Mouse (Mus musculus): ENCODE results near the gene Accsl. TPM values are rescaled to one million over a fixed set of nuclear protein-coding genes. Genes with fewer than 3 reads are reported as not detected.

Accsl gene
- total RNA-seq (2014; rRNA removed; ENCODE audit: low replicate concordance) = not detected in 2 replicates
- 0.08 TPM in 1 of 2 replicates, not detected in the other for polyA plus RNA-seq (2015; fragmentation: Nextera tagmentation; extraction: Ambion mirVana)

DNA sequence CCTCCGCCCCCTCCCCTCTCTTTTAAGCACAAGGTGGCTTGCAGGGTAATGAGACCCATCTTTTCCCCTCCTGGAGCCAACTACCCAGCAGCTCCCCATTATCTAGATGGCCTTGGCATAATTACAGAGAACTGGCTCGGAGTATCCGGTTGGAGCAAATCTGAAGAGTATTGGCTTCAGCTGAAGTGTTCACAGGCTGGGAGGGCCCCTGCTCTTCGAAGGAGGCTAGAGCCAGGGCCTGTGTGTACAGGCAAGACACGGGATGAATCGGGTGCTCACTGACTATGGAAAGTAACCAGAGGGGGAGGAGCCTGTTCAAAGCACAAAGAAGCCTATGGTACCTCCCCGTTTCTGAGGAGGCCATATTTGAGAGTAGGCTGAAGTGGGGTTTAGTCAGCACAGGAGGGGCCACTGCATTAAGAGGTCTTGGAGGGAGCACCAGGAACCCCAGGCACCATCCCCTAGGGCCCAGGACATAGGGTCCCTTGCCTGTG is at the start of gene Accsl:
Gene Accsl, minus strand, starts transcription at position 51 of the 494 bp plus-strand sequence.
- Histone ChIP-seq H3K9me3 (replicated peaks; ENCODE audit: control insufficient read depth, low read length) (no peaks in the 10 kb centered on the region), H3K4me3 (ENCODE audit: low read depth, low read length) (no peak within 1 kb of the TSS), H3K27me3 (ENCODE audit: control insufficient read depth, insufficient read depth, low read length) (0 out of 2 replicates have a peak, but pooled peaks cover 3% of the 10 kb centered on the region), H3K36me3 (replicated peaks; ENCODE audit: control insufficient read depth, insufficient read depth, low read length) (no peaks in the 10 kb centered on the region), H3K9ac (replicated peaks; ENCODE audit: low read depth, low read length) (no peak within 1 kb of the TSS), H3K27ac (ENCODE audit: low read depth) (no peak within 1 kb of the TSS), H3K4me2 (ENCODE audit: low read depth, low read length) (no peak within 1 kb of the TSS), H3K4me1 (ENCODE audit: control insufficient read depth, insufficient read depth) (no peaks in the 10 kb centered on the region)
- DNase-seq (ENCODE audit: low spot score) (no peak), ATAC-seq (ENCODE audit: insufficient read depth, low read depth) (no peak)
- WGBS = 60% methylated on average over 7 of the region's 7 CpGs
- TF ChIP-seq CTCF (IDR thresholded peaks at IDR 0.05; ENCODE audit: low read depth) (no peak), EP300 (IDR thresholded peaks at IDR 0.05; ENCODE audit: low read depth) (no peak)

DNA sequence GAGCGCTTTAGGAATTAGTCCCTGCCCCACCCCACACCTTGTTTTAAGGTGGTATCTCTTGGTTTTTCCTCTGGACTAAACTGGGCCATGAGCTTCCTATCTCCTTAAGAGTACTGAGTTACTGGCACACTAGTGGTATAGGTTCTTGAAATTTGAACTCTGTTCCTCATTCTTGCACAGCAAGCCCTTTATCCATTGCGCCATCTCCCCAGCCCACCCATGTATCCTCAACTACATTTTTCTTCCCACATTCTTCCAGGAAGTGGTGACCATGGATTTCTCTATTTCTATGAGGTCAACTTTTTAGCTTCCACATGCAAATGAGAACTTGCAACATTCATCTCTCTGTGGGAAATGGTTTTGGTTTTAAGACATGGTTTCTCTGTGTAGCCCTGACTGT is 44.6 kb upstream of the Accsl start:
- DNase-seq (ENCODE audit: low spot score) = no peak
- H3K4me1 ChIP-seq (ENCODE audit: control insufficient read depth, insufficient read depth) = no peaks in the 10 kb centered on the region
- TF ChIP-seq CTCF (IDR thresholded peaks at IDR 0.05; ENCODE audit: low read depth) = no peak
- TF ChIP-seq EP300 (IDR thresholded peaks at IDR 0.05; ENCODE audit: low read depth) = no peak
- no peaks in the 10 kb centered on the region for H3K36me3 ChIP-seq (replicated peaks; ENCODE audit: control insufficient read depth, insufficient read depth, low read length)
- no peaks in the 10 kb centered on the region for H3K27me3 ChIP-seq (ENCODE audit: control insufficient read depth, insufficient read depth, low read length)
- no peak overlapping the region for H3K9ac ChIP-seq (replicated peaks; ENCODE audit: low read depth, low read length)
- H3K4me2 ChIP-seq (ENCODE audit: low read depth, low read length) = no peak overlapping the region
- no peak overlapping the region for H3K27ac ChIP-seq (ENCODE audit: low read depth)
- no peak overlapping the region for H3K4me3 ChIP-seq (ENCODE audit: low read depth, low read length)
- ATAC-seq (ENCODE audit: insufficient read depth, low read depth) = no peak
- 89% methylated on average over 2 of the region's 2 CpGs for WGBS
- no peaks in the 10 kb centered on the region for H3K9me3 ChIP-seq (replicated peaks; ENCODE audit: control insufficient read depth, low read length)

DNA sequence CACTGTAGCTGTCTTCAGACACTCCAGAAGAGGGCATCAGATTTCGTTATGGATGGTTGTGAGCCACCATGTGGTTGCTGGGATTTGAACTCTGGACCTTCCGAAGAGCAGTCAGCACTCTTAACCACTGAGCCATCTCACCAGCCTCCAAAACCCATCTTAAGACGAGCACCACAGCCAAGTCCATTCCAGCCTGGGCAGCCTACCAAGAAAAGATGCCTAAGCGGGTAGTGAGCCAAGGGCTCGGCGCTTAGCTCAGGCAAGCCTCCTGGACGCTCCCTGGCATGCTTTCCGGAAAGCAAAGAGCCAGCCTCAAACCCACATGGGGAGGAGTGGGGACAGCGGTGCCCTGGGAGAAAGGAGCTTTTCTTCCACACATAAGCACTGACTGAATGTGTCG is 43.0 kb upstream of the Accsl start:
- 77% methylated on average over 10 of the region's 10 CpGs for WGBS
- H3K9me3 ChIP-seq (replicated peaks; ENCODE audit: control insufficient read depth, low read length) = no peaks in the 10 kb centered on the region
- H3K36me3 ChIP-seq (replicated peaks; ENCODE audit: control insufficient read depth, insufficient read depth, low read length) = no peaks in the 10 kb centered on the region
- DNase-seq (ENCODE audit: low spot score) = no peak
- TF ChIP-seq CTCF (IDR thresholded peaks at IDR 0.05; ENCODE audit: low read depth) (no peak), EP300 (IDR thresholded peaks at IDR 0.05; ENCODE audit: low read depth) (no peak)
- H3K27me3 ChIP-seq (ENCODE audit: control insufficient read depth, insufficient read depth, low read length) = no peaks in the 10 kb centered on the region
- no peak for ATAC-seq (ENCODE audit: insufficient read depth, low read depth)
- H3K9ac ChIP-seq (replicated peaks; ENCODE audit: low read depth, low read length) = no peak overlapping the region
- H3K4me1 ChIP-seq (ENCODE audit: control insufficient read depth, insufficient read depth) = no peaks in the 10 kb centered on the region
- H3K27ac ChIP-seq (ENCODE audit: low read depth) = no peak overlapping the region
- H3K4me2 ChIP-seq (ENCODE audit: low read depth, low read length) = no peak overlapping the region
- no peak overlapping the region for H3K4me3 ChIP-seq (ENCODE audit: low read depth, low read length)

DNA sequence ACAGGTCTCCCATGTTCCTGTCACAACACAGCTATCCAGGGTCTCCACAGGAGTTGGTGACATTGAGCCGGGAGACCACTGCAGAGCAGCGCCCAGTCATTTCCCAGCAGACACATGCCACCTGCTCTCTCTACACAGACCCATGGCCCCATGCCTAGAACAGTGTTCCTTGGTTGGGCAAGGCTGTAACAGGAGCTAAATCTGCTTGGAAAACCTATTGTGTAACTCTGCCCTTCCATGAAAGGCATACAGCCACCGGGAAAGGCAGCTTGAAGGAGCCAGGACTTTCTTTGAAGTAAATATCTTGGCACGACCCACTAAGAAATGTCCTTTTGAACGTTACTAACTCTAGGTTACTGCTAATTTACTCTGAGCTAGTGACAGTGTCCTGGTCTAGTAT is 40.8 kb upstream of the Accsl start:
- no peak overlapping the region for H3K27ac ChIP-seq (ENCODE audit: low read depth)
- ATAC-seq (ENCODE audit: insufficient read depth, low read depth) = no peak

DNA sequence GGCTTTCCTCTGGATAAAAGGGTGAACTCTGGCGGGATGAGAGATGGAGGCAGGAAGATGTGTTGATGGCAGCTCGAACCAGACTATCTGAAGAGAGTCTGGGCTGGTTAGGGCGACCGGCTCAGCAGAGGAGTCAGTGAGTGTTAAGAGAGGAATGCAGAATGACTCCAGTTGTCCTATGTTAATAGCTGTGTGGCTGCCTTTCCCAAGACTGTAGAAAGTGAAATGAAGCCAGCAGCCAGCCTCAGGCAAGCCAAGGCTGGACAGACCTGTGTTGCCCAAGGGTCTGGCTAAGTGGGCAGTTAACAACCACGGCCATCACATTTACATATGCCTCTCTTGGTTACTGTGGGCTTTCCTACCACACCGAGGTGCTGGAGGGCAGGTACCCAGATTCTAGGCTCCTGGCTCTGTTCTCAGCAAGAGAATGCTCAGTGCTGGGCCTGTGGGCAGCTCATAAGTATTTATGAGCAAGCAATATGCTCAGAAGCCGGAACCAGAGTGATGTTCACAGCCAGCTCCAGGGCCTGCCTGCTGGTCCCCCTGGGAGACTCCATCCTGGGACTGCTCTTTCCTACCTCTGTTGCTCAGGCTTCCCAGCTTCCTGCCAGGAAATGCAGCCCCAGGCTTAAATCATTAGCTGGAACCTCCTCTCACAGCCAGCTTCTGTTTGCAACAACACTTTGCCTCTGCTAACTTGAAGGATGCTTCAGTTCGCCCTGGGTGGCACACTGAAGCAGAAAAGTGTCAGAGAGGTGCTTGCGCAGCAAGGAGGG is 38.8 kb upstream of the Accsl start:
- no peak for ATAC-seq (ENCODE audit: insufficient read depth, low read depth)
- TF ChIP-seq CTCF (IDR thresholded peaks at IDR 0.05; ENCODE audit: low read depth) (no peak), EP300 (IDR thresholded peaks at IDR 0.05; ENCODE audit: low read depth) (no peak)
- Histone ChIP-seq H3K27ac (ENCODE audit: low read depth) (peak overlapping the region; percentile 25; the same call in 1 of the 2 replicates), H3K36me3 (replicated peaks; ENCODE audit: control insufficient read depth, insufficient read depth, low read length) (no peaks in the 10 kb centered on the region), H3K9ac (replicated peaks; ENCODE audit: low read depth, low read length) (no peak overlapping the region), H3K4me1 (ENCODE audit: control insufficient read depth, insufficient read depth) (peaks cover 10% of the 10 kb centered on the region), H3K9me3 (replicated peaks; ENCODE audit: control insufficient read depth, low read length) (no peaks in the 10 kb centered on the region), H3K27me3 (ENCODE audit: control insufficient read depth, insufficient read depth, low read length) (no peaks in the 10 kb centered on the region), H3K4me2 (ENCODE audit: low read depth, low read length) (no peak overlapping the region), H3K4me3 (ENCODE audit: low read depth, low read length) (no peak overlapping the region)
- no peak for DNase-seq (ENCODE audit: low spot score)
- 42% methylated on average over 9 of the region's 9 CpGs for WGBS

More for the DNA sequence above, 40.8 kb upstream of the Accsl start:
- Histone ChIP-seq H3K9ac (replicated peaks; ENCODE audit: low read depth, low read length) (no peak overlapping the region), H3K27me3 (ENCODE audit: control insufficient read depth, insufficient read depth, low read length) (no peaks in the 10 kb centered on the region), H3K9me3 (replicated peaks; ENCODE audit: control insufficient read depth, low read length) (no peaks in the 10 kb centered on the region), H3K4me2 (ENCODE audit: low read depth, low read length) (no peak overlapping the region), H3K36me3 (replicated peaks; ENCODE audit: control insufficient read depth, insufficient read depth, low read length) (no peaks in the 10 kb centered on the region), H3K4me1 (ENCODE audit: control insufficient read depth, insufficient read depth) (no peaks in the 10 kb centered on the region), H3K4me3 (ENCODE audit: low read depth, low read length) (no peak overlapping the region)
- DNase-seq (ENCODE audit: low spot score) = no peak
- TF ChIP-seq CTCF (IDR thresholded peaks at IDR 0.05; ENCODE audit: low read depth) (no peak), EP300 (IDR thresholded peaks at IDR 0.05; ENCODE audit: low read depth) (no peak)
- 67% methylated on average over 5 of the region's 5 CpGs for WGBS

All from heart, postnatal 0 days (tissue).